Mouse (Mus musculus) brain, embryonic 14.5 days (tissue): ENCODE measurements at regions not wholly inside any gene's neighbourhood (a gene's known extent, or its start where the extent isn't known, plus 50 kb on each side); places are given as distances from the start of the nearest gene placed in this dataset.

Experiments
- CTCF ChIP-seq: fragments of 200-500 bp; IDR thresholded peaks from 2 replicates; pipeline ENCODE4 v1.5.1; 2012; ENCODE audit warnings: inconsistent platforms, mild to moderate bottlenecking, moderate library complexity, borderline replicate concordance; ENCODE audit not compliant: insufficient read depth, insufficient read length; ENCODE audit errors: extremely low read depth
- POLR2A ChIP-seq: fragments of 200-500 bp; IDR thresholded peaks from 2 replicates; pipeline ENCODE4 v1.6.1; 2012; ENCODE audit warnings: mild to moderate bottlenecking, inconsistent platforms, borderline replicate concordance; ENCODE audit not compliant: poor library complexity, insufficient read depth, insufficient read length, severe bottlenecking; ENCODE audit errors: extremely low read depth

- TF ChIP-seq CTCF (no peak), POLR2A (no peak)
These were observed 164.1 kb upstream of the Olig3 start for GRCm38 (mm10) chr10:19192221-19192620.
